Mouse (Mus musculus) ES-E14 (cell line): Measurements from ENCODE around the gene Hebp1. TPM values are rescaled to one million over a fixed set of nuclear protein-coding genes. Genes with fewer than 3 reads are reported as not detected.

Experiments used
- DNase-seq: peaks from one replicate; pipeline ENCODE4 v3.0.0-alpha.2; 2013; ENCODE audit warnings: low read depth, low spot score
- H3K27ac ChIP-seq: 2 replicates; pipeline ENCODE4 v1.5.1; 2012; ENCODE audit warnings: low read depth, mild to moderate bottlenecking, low read length, moderate library complexity, mixed read lengths; ENCODE audit not compliant: poor library complexity, insufficient read depth, severe bottlenecking
- H3K36me3 ChIP-seq: 2 replicates; pipeline ENCODE4 v1.6.1; 2012; ENCODE audit warnings: mild to moderate bottlenecking, low read length, moderate library complexity, mixed read lengths; ENCODE audit not compliant: control insufficient read depth, poor library complexity, insufficient read depth, severe bottlenecking
- H3K4me1 ChIP-seq, 2 experiments: fragments of 150-350 bp in 1 of 2; sonication (generic) in 1 of 2; 2 replicates each; pipeline ENCODE4 v1.6.1; 2012; ENCODE audit warnings: low read length in 2 of 2, mild to moderate bottlenecking in 1 of 2, mixed read lengths in 1 of 2; ENCODE audit not compliant: control insufficient read depth in 2 of 2, insufficient read depth in 2 of 2, poor library complexity in 1 of 2
- H3K4me3 ChIP-seq, 2 experiments: fragments of 150-350 bp in 1 of 2; sonication (generic) in 1 of 2; 2 replicates each; pipeline ENCODE4 v1.5.1; 2012; ENCODE audit warnings: low read length in 2 of 2, low read depth in 1 of 2, mild to moderate bottlenecking in 1 of 2, mixed read lengths in 1 of 2; ENCODE audit not compliant: insufficient read depth in 1 of 2, poor library complexity in 1 of 2, severe bottlenecking in 1 of 2
- H3K9ac ChIP-seq: 2 replicates; pipeline ENCODE4 v1.6.1; 2012; ENCODE audit warnings: low read depth, mild to moderate bottlenecking, low read length, mixed read lengths; ENCODE audit not compliant: poor library complexity, insufficient read depth, severe bottlenecking
- H3K9me3 ChIP-seq: fragments of 150-350 bp; sonication (generic); 2 replicates; pipeline ENCODE4 v1.6.1; 2012; ENCODE audit warnings: low read depth, mild to moderate bottlenecking, low read length; ENCODE audit not compliant: control insufficient read depth, insufficient read depth
- CHD2 ChIP-seq: IDR thresholded peaks from 2 replicates; pipeline ENCODE4 v1.6.1; 2014; ENCODE audit warnings: mild to moderate bottlenecking, low read depth, low read length, inconsistent platforms
- HCFC1 ChIP-seq: IDR thresholded peaks from 2 replicates; pipeline ENCODE4 v1.6.1; 2012; ENCODE audit warnings: low read length, inconsistent platforms, borderline replicate concordance; ENCODE audit not compliant: insufficient read depth
- MAFK ChIP-seq: IDR thresholded peaks from 2 replicates; pipeline ENCODE4 v1.6.1; 2014; ENCODE audit warnings: mild to moderate bottlenecking, low read depth, low read length, inconsistent platforms; ENCODE audit not compliant: insufficient read depth
- ZC3H11A ChIP-seq: IDR thresholded peaks from 2 replicates; pipeline ENCODE4 v1.6.1; 2012; ENCODE audit warnings: low read depth, mild to moderate bottlenecking, inconsistent platforms, low read length, borderline replicate concordance
- ZNF384 ChIP-seq: IDR thresholded peaks from 2 replicates; pipeline ENCODE4 v1.6.1; 2012; ENCODE audit warnings: low read depth, low read length, inconsistent platforms
- in situ Hi-C, 2 experiments: fragments of 600-800 bp; cut with MboI; formaldehyde crosslinking; loops; one replicate each; pipeline ENCODE4 v1.15.1; 2025; ENCODE audit warnings: low sequenced_read_pairs in 2 of 2, inconsistent platforms in 1 of 2; ENCODE audit not compliant: unreplicated experiment in 2 of 2
- total RNA-seq: library from RNA; depleted of rRNA; stranded (reverse); fragments of 300-350 nt; gene quantifications from 2 replicates; pipeline ENCODE4 v1.2.3, GENCODE M21; 2012

Gene Hebp1
- total RNA-seq, 1 experiment, result 22.4 TPM

- peaks cover 0 to 2% of the 10 kb centered on the region in 2 experiments; a peak in 1 of 4 replicates for H3K4me1 ChIP-seq
- H3K9me3 ChIP-seq, result no peaks in the 10 kb centered on the region
- no peak overlapping the region for H3K27ac ChIP-seq
- DNase-seq, result no peak
- no peak overlapping the region for H3K9ac ChIP-seq
- TF ChIP-seq CHD2 (no peak), ZC3H11A (no peak), ZNF384 (no peak), HCFC1 (no peak), MAFK (no peak)
- no peak overlapping the region for H3K4me3 ChIP-seq
- H3K36me3 ChIP-seq, result no peaks in the 10 kb centered on the region
- in situ Hi-C loops, result no loop called here
These were observed 10.5 kb downstream of the Hebp1 start for GRCm38 (mm10) chr6:135187076-135187917.

DNA sequence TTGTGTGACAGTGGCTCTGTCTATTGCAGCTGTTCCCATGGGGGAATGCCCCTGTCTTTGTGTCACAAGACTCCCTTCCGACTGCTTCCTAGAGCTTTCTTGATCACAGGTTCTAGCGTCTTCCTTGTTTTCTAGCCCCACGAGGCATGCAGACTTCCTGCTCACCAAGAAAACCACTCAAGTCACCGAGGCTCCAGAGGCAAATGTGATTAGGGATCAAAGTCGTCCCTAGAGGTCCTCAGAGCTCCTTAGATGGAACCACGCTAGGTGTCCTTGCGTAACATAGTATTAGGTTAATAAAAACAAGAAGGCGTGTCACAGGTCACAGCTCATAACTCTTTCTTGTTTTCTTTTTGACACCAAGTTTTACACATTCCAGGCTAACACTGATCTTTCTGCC, 13.9 kb downstream of the Hebp1 start:
- no peaks in the 10 kb centered on the region for H3K9me3 ChIP-seq
- DNase-seq, result no peak
- H3K4me3 ChIP-seq, result no peak overlapping the region
- TF ChIP-seq HCFC1, result no peak
- no peak for TF ChIP-seq ZC3H11A
- TF ChIP-seq ZNF384, result no peak
- TF ChIP-seq CHD2, result no peak
- no peak for TF ChIP-seq MAFK
- H3K36me3 ChIP-seq, result no peaks in the 10 kb centered on the region
- H3K27ac ChIP-seq, result no peak overlapping the region
- no peak overlapping the region for H3K9ac ChIP-seq
- no peaks in the 10 kb centered on the region for H3K4me1 ChIP-seq
- in situ Hi-C loops, result no loop called here

DNA sequence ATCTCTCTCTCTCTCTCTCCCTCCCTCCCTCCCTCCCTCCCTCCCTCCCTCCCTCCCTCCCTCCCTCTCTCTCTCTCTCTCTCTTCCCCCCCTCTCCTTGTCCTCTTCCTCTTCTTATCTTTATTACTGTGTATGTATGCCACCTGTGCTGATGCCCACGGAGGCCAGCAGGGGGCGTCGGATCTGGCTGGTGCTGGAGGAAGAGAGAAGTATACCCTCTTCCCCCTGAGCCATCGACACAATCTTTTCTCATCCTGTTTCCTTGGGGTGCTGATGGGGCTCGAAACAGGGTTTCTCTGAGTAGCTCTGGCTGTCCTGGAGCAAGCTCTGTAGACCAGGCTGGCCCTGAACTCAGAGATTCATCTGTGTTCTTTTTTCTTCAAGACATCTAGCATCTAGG, 14.9 kb downstream of the Hebp1 start:
- Histone ChIP-seq H3K36me3 (no peaks in the 10 kb centered on the region), H3K27ac (no peak overlapping the region), H3K4me1 (no peaks in the 10 kb centered on the region), H3K9me3 (no peaks in the 10 kb centered on the region), H3K4me3 (no peak overlapping the region), H3K9ac (no peak overlapping the region)
- in situ Hi-C loops, result no loop called here
- no peak for DNase-seq
- TF ChIP-seq ZNF384 (no peak), HCFC1 (no peak), CHD2 (no peak), ZC3H11A (no peak), MAFK (no peak)

- Histone ChIP-seq H3K4me3 (no peak overlapping the region), H3K27ac (no peak overlapping the region), H3K9ac (no peak overlapping the region), H3K4me1 (0 out of 4 replicates have a peak, but pooled peaks cover 0 to 2% of the 10 kb centered on the region in 2 experiments), H3K9me3 (no peaks in the 10 kb centered on the region), H3K36me3 (no peaks in the 10 kb centered on the region)
- in situ Hi-C loops, result no loop called here
- TF ChIP-seq ZC3H11A (no peak), CHD2 (no peak), MAFK (no peak), HCFC1 (no peak), ZNF384 (no peak)
- DNase-seq, result no peak
These were observed 19.2 kb downstream of the Hebp1 start for GRCm38 (mm10) chr6:135178599-135178998.
